Mouse (Mus musculus): Measurements from ENCODE around the gene Cyb561d2. TPM values are rescaled to one million over a fixed set of nuclear protein-coding genes. Genes with fewer than 3 reads are reported as not detected.

Gene Cyb561d2
- 47.5 and 52.4 TPM in 2 replicates for polyA plus RNA-seq (2012; rRNA removed)

DNA sequence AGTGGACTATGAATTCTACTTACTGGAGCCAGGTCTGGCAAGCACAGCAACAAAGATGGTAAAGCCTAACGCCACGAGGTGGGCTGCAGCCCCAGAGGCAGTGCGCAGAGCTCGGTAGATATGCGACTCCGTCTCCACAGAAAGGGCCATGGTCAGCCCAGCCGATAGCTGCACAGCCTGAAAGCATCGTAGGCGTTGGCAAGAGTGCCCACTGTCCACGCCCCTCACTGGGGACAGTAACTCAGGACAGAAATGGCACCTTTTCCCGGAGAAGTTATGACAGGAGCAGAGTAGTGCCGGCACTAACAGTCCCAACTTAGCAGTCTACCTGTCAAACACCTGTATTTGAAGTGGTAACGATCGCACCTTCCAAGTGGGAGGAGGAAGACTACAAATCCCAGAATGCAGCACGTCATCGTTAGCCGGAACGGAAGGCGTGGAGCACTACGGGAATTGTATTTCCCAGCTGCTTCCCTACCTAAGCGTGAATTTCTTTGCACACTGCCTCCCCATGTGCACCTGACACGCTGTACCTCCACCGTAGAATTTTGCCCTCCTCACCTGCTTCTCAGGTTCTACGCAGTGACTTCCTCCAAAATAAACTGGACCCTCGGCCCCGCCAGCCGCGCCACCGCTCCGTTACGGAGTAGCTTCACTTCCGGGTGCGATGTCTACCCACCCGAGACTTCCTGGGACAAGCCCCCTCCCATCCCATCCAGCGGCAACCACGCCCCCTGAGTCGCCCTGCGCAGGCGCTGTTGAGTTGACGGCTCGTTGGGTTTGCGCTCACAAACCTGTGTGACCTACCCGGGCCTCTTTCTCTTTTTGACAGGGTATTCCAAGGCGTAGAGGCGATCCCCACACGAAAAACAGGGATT lies at the start of gene Cyb561d2, which contains the start of gene Nprl2:
Gene Cyb561d2 (minus strand): TSS at position 720 of the 878 bp plus-strand sequence.
Gene Nprl2 (plus strand): TSS at position 753 of the 878 bp plus-strand sequence.

DNA sequence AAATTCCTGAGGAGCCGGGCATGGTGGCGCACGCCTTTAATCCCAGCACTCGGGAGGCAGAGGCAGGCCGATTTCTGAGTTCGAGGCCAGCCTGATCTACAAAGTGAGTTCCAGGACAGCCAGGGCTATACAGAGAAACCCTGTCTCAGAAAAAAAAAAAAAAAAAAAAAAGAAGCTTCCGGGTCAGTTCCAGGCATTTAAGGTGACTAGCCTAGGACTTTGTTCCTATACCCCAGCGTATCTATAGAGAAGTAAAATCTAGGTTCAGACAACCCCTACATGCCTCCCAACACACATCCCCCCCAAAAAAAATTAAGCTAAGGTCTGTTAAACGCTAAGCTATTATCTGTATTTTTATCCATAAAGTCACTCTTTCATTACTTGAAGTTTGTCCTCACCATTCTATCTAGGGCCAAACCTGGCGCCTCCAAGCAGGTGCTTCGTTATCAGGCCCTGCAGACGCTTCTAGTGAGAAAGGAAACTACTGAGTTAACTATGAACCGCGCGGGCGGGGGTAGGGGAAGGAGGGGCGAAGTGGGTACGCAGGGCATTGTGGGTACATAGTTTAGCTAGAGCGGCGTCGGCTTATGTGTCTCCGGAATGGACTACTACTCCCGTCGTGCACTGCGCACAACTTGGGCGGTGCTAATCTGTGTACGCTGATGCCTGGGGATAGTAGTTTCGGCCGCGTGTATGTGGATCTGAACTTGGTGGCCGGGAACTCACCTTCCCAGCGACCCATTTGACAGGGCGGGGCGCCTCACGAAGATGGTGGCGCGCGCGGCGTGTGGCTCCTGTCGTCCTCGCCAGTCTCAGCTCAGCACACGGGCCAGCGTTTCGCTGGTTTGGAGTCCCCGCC lies 45.2 kb upstream of the Cyb561d2 start, which contains the start of gene Ifrd2:
Gene Ifrd2 (plus strand): TSS at position 669 of the 859 bp plus-strand sequence.

GRCm38 (mm10) chr9:107580501-107581317 lies 38.7 kb upstream of the Cyb561d2 start, which contains the start of gene Hyal3:
Hyal3 (plus strand) TSS chr9:107580818.

DNA sequence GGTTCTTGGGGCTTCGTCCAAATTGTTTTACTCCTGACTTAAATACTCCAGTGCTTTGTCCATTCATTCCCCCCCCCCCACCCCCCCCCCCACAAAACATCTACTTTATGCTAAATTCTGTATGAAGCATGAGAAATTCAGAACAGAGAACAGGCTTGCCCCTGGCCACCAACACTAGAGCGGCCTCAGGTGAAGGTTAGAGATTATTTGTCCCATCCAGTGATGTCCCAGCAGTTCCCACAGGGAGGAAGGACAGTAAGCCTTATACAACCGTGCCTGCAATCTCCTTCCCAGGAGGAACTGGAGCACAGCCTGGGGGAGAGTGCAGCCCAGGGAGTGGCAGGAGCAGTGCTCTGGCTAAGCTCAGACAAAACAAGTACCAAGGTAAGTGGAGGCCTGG lies 36.6 kb upstream of the Cyb561d2 start, which contains the start of gene Naa80:
Gene Naa80 (plus strand): TSS at position 301 of the 400 bp plus-strand sequence.

GRCm38 (mm10) chr9:107576357-107577107 lies 34.5 kb upstream of the Cyb561d2 start, which contains the start of gene Hyal1:
Hyal1 (plus strand) TSS chr9:107576927.

DNA sequence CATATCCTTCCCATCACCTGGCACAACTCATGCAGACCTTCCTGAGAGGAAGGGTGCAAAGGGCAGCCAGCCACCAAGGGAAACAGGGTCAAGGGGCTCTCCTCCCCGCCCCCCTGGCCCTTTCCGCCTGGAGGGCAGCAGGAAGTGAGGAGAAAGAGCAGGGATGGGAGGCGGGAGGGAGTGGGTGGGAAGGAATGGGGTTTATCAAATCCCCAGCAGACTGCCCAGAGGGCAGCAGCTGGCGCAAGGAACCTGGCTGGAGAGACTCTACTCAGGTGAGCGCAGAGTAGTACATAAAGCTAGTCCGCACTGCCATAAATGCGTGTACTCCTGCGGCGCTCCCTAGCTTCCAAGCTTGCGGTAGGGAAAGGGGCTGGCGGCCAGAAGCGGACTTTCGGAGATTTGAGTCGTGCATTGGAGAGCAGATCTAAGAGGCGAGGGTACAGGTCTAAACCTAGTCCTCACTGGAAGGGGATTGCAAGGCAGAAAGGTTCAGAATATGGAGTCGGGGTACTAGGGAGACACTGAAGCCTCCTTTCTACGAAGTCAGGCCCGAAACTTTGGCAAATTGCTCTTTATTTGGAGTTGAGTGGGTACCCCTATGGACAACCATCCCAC lies 25.8 kb upstream of the Cyb561d2 start, which contains the start of gene Hyal2:
Gene Hyal2 (plus strand): TSS at position 244 of the 618 bp plus-strand sequence.

DNA sequence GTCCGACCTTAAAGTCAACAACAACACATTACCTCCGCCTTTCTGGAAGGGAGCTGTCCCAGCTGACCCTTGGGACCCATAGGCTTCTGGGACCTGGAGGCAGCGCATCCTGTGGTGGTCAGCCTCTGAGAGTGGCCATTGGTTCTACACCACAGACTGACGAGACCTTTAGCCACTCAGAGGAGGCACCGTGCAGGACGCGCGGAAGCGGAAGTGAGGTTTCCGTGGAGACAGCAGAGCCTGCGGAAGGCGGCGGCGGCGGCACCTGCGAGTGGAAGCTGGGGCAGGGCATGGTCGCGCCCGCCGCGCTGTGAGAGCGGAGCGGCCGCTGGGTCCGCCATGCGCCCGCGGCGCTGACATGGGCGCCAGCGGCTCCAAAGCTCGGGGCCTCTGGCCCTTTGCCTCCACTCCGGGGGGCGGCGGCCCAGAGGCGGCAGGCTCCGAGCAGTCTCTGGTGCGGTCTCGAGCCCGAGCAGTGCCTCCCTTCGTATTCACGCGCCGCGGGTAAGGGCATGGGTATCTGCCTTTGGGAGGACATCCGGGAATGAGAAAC lies 21.1 kb upstream of the Cyb561d2 start, which contains the start of gene Tusc2:
Gene Tusc2 (plus strand): TSS at position 227 of the 553 bp plus-strand sequence.

DNA sequence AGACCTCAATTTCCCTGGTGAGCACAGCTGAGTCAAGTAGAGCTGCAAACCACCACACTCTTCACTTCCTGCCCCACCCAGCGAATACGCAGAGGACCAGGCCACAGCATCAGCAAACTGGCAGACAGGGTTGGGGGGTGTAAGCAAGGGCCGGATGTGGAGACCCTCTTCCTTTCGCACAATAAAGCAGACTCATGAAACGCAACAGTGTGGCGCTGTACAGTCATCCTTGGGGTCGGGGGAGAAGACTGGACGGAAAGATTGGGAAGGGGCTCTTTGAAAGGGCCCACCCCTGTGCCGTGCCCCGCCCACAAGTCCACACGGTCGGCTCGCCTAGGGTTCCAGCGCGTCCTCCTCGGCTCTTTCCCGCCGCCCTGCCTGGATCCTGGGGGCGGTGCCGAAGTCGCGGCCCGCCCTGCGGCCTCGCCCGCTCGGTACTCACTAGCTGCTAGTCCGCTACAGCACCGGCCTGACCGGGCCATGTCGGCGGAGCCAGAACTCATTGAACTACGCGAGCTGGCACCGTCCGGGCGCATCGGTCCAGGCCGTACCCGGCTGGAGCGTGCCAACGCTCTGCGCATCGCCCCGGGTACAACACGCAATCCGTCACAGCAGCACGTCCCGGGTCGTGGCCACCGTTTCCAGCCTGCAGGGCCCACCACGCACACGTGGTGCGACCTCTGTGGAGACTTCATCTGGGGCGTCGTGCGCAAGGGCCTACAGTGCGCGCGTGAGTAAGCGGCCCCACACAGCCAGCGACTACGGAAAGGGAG lies 9.3 kb upstream of the Cyb561d2 start, which contains the start of gene Rassf1:
Gene Rassf1 (plus strand): TSS at position 439 of the 773 bp plus-strand sequence.

DNA sequence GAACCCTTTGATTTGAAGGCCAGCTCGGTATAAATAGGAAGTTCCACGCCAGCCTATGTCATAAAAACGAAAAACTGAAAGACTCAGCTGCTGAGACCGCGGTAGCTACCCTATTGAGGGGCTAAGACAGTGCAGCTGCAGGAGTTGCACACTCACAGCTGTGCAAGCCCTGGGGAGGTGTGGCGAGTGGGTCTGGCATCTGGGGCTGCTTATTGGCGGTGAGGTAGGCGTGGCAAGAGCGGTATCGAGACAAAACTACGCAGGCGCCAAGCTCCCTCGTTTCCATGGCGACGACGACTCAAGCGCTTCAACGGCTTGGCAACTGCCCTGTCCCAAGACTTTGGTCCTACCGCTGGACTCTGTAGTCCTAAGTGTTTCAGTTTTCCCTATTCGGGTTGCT lies 5.0 kb upstream of the Cyb561d2 start, which contains the start of gene Zmynd10:
Gene Zmynd10 (plus strand): TSS at position 273 of the 400 bp plus-strand sequence.

GRCm38 (mm10) chr9:107533791-107534407 lies 8.1 kb downstream of the Cyb561d2 start, which contains the start of gene Tmem115:
Tmem115 (plus strand) TSS chr9:107533945.

Other genes with a start within 250 kb of the Cyb561d2 start
- 8.6 and 9.7 TPM in 2 replicates for gene Cish, start 246.2 kb downstream of the Cyb561d2 start, polyA plus RNA-seq (2012; rRNA removed)
- 26.8 and 30.0 TPM in 2 replicates for gene Hemk1, start 203.8 kb downstream of the Cyb561d2 start, polyA plus RNA-seq (2012; rRNA removed)
- gene 6430571L13Rik, start 201.6 kb downstream of the Cyb561d2 start, polyA plus RNA-seq (2012; rRNA removed): 7.0 and 8.1 TPM in 2 replicates
- gene Cacna2d2, start 142.6 kb downstream of the Cyb561d2 start, polyA plus RNA-seq (2012; rRNA removed): 82.7 and 88.5 TPM in 2 replicates
- gene Tmem115, start 8.2 kb downstream of the Cyb561d2 start, polyA plus RNA-seq (2012; rRNA removed): 33.6 and 34.5 TPM in 2 replicates
- gene Nprl2, start within 50 bp of the Cyb561d2 start, polyA plus RNA-seq (2012; rRNA removed): 87.7 and 93.2 TPM in 2 replicates
- 8.9 and 9.6 TPM in 2 replicates for gene Zmynd10, start 5.1 kb upstream of the Cyb561d2 start, polyA plus RNA-seq (2012; rRNA removed)
- 35.2 and 38.7 TPM in 2 replicates for gene Rassf1, start 9.4 kb upstream of the Cyb561d2 start, polyA plus RNA-seq (2012; rRNA removed)
- 96.7 and 108 TPM in 2 replicates for gene Tusc2, start 21.1 kb upstream of the Cyb561d2 start, polyA plus RNA-seq (2012; rRNA removed)
- 29.8 and 30.5 TPM in 2 replicates for gene Hyal2, start 25.8 kb upstream of the Cyb561d2 start, polyA plus RNA-seq (2012; rRNA removed)
- gene Hyal1, start 34.7 kb upstream of the Cyb561d2 start, polyA plus RNA-seq (2012; rRNA removed): 2.5 and 2.8 TPM in 2 replicates
- gene Naa80, start 36.7 kb upstream of the Cyb561d2 start, polyA plus RNA-seq (2012; rRNA removed): 16.6 and 19.8 TPM in 2 replicates
- 1.2 and 1.5 TPM in 2 replicates for gene Hyal3, start 38.6 kb upstream of the Cyb561d2 start, polyA plus RNA-seq (2012; rRNA removed)
- 20.6 and 24.7 TPM in 2 replicates for gene Ifrd2, start 45.4 kb upstream of the Cyb561d2 start, polyA plus RNA-seq (2012; rRNA removed)
- 5.4 and 7.5 TPM in 2 replicates for gene Sema3b, start 67.0 kb upstream of the Cyb561d2 start, polyA plus RNA-seq (2012; rRNA removed)
- 382 and 399 TPM in 2 replicates for gene Gnai2, start 93.2 kb upstream of the Cyb561d2 start, polyA plus RNA-seq (2012; rRNA removed)
- gene Slc38a3, start 127.3 kb upstream of the Cyb561d2 start, polyA plus RNA-seq (2012; rRNA removed): 87.6 and 91.9 TPM in 2 replicates
- 0.39 and 0.48 TPM in 2 replicates for gene Gnat1, start 137.5 kb upstream of the Cyb561d2 start, polyA plus RNA-seq (2012; rRNA removed)
- gene Sema3f, start 168.3 kb upstream of the Cyb561d2 start, polyA plus RNA-seq (2012; rRNA removed): 109 and 131 TPM in 2 replicates
- 193 and 212 TPM in 2 replicates for gene Rbm5, start 228.8 kb upstream of the Cyb561d2 start, polyA plus RNA-seq (2012; rRNA removed)